Mouse (Mus musculus): ENCODE measurements at regions not wholly inside any gene's neighbourhood (a gene's known extent, or its start where the extent isn't known, plus 50 kb on each side); places are given as distances from the start of the nearest gene placed in this dataset.

- DNase-seq (ENCODE audit: low spot score), result no peak
These were observed 110.7 kb upstream of the Ptpn1 start for GRCm38 (mm10) chr2:167821186-167821585.

GRCm38 (mm10) chr2:167818799-167819198 is 113.1 kb upstream of the Ptpn1 start:
- DNase-seq (ENCODE audit: low spot score), result no peak

GRCm38 (mm10) chr2:167817030-167817429 is 114.8 kb upstream of the Ptpn1 start:
- DNase-seq (ENCODE audit: low spot score), result no peak

DNA sequence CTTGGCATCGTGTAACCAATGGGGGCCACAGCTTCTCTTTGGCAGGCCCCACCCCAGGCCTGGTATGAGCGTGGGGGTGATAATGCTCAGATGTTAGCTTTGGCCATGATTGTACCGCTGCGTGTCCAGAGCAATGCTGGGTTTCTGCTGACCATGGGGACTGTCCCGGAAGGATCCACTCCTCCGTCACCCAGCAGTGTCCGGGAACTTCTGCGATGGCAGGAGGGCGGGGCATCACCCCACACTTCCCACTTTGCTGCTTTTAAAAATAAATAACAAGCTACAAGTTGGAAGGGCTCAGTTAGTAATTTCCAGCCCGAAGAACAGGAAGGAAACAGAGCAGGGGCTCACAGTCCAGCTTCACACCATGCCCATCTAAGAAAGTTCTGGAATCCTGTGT is 116.7 kb upstream of the Ptpn1 start:
- DNase-seq (ENCODE audit: low spot score), result no peak

GRCm38 (mm10) chr2:167809256-167809655 is 119.6 kb upstream of the Tmem189 start:
- DNase-seq (ENCODE audit: low spot score), result no peak

- no peak for DNase-seq (ENCODE audit: low spot score)
These were observed 116.1 kb upstream of the Tmem189 start for GRCm38 (mm10) chr2:167805629-167806304.

- no peak for DNase-seq (ENCODE audit: low spot score)
These were observed 115.0 kb upstream of the Tmem189 start for GRCm38 (mm10) chr2:167804493-167805227.

GRCm38 (mm10) chr2:167802494-167802893 is 112.9 kb upstream of the Tmem189 start:
- DNase-seq (ENCODE audit: low spot score), result no peak

- DNase-seq (ENCODE audit: low spot score), result no peak
These were observed 111.8 kb upstream of the Tmem189 start for GRCm38 (mm10) chr2:167801389-167801788.

DNA sequence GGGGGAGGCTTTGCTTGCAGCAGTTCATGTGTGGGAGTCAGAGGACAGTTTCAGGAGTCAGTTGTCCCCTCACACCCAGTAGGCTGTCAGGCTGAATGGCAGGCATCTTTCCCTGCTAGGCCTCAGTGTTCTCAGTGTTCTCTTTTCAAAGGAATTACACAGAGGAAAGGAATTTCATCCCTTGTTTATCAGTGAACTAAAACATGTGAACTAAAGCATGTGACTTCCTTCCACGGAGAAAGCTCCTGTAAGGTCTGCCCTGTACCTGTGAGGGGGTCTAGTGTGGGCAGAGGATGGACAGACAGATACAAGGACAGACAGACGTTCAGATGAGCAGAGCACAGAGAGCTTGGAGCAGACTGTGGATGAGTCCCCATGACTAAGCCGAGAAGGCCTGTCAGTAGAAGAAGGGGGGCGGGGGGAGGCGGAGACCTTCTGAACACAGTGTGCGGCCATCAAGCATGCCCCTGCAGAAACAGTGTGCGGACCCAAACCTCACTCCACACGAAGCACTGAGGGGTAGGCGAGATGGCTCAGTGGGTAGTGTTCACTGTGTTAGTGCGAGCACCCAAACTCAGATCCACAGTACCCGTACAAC is 111.1 kb upstream of the Tmem189 start:
- DNase-seq (ENCODE audit: low spot score), result no peak

DNA sequence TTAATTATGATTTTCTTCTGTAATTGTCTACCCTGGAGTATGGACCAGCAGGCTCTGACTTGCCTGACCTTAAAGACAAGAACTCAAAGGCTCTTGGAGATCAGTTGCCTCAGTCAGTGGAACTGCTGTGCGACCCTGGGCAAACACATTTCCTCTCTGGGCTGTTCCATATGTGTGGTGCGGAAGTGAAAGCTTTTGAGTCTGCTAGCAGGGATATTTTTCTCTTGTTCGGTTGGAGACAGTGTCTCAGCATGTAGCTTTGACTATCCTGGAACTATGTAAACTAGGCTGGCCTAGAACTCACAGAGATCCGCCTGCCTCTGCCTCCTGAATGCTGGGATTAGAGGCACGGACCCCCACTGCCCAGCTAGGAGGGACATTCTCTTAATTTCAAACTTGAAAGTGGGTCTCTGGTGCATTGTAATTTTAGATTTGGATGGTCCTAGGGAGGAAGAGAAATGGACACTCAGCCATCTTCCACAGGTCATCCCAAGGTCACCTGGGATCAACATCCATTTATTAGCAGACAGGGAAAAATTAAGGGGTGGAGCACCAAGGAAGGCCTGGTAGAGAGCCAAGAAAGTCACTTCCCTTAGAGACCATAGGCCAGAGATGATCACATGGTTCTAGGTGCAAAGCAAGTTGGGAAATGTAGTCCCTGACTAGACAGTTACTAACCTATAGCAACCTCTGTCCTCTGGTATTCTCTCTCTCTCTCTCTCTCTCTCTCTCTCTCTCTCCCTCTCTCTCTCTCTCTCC is 110.2 kb upstream of the Tmem189 start:
- DNase-seq (ENCODE audit: low spot score), result peak; percentile 40

DNA sequence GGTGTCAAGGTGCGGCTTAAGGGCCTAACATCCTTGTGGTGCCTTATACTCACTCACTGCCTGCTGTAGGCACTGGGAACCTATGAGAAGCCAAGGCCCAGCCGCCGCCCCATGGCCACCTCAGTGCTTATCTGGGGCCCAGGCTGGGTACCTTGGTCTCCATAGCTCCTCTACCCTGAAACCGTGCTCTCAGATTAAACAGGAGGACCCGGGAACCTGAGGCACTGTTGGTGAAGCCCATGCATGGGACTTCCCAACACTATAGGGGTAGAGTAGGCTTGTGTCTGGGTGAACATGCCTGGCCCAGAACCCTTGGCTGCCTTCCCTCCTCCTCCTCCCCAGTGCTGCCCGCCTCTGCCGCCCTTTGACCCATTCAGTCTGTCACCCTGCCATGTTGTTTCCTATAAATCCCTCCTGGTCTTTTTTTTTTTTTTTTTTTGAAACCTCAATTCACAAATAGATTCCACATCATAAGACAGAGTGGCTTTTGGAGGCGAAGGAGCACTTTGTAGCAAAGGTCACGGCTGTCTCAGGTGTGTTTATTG is 109.4 kb upstream of the Tmem189 start:
- DNase-seq (ENCODE audit: low spot score), result no peak

DNA sequence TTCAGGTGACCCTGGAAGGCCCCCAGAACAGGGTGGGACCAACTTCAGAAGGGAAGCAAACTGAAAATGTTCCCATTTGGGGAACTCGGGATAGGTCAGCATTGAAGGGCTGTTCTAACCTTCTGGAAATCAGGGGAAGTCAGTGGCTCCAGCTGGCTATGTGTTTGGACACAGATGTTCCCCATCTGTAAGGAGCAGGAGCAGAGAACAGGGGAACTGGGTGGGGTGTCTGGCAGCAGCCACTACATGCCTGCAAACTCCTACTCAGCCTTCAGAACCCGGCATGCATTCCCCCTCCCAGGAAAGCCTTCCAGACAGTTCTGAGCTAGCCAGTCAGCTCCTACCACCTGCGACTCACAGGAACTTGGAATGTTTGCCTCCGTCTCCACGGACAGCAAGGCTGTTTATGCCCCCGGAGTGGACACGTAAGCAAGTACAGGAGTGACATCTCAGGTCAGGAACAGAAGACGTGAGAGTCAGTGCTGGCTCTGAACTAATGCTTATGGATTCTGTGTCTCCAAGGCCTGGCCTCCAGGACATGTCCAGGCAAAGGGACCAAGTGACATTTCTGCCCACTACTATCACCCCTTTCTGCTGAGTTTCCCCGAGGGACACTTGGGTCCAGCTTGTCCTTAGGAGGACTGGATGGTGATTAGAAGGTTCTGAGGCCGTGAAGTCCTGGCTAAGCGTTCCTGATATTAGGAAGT is 108.6 kb upstream of the Tmem189 start:
- DNase-seq (ENCODE audit: low spot score), result no peak

- no peak for DNase-seq (ENCODE audit: low spot score)
These were observed 105.9 kb upstream of the Tmem189 start for GRCm38 (mm10) chr2:167795491-167795890.

GRCm38 (mm10) chr2:167793916-167794315 is 104.3 kb upstream of the Tmem189 start:
- no peak for DNase-seq (ENCODE audit: low spot score)

- no peak for DNase-seq (ENCODE audit: low spot score)
These were observed 103.1 kb upstream of the Tmem189 start for GRCm38 (mm10) chr2:167792753-167793152.

- DNase-seq (ENCODE audit: low spot score), result no peak
These were observed 102.7 kb upstream of the Tmem189 start for GRCm38 (mm10) chr2:167792330-167792729.

DNA sequence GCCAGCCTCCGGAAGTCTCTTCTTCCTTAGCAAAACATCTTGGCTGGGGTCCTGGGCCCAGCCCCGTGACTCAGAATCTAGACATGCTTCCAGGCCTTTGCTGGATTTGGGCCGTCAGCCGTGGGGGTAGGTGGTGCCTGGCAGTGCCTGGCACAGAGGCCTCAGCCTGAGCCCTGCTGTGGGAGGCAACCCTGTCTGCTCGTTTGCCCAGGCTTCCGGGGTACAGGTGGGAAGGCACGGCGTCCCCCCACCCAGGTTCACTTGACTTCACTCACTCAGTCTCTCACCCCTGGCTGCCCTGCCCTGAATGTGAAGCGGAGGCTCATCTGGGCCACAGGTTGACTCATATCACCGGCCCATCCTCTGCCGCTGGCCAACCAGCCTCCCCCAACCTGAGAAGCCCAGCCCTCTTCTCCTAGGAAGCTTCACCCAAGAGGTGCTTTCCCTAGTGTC is 99.9 kb upstream of the Tmem189 start:
- no peak for DNase-seq (ENCODE audit: low spot score)

DNA sequence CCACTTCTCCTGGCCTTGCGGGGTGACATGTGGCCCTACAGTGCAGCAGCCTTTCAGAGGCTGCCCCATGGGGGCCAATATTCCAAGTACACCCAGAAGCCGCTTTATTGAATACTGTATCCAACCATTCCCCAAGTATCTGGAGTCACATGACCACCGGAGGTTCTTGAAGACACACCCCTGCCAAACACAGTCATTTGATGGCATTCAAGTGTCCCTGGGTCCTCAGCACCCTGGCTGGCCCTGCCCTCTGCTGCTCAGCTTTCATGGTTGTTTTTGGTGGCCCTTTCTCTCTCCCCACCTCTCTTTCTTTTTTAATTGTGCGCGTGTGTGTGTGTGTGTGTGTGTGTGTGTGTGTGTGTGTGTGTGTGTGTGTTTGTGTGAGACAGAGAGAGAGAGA is 97.3 kb upstream of the Tmem189 start:
- no peak for DNase-seq (ENCODE audit: low spot score)

DNA sequence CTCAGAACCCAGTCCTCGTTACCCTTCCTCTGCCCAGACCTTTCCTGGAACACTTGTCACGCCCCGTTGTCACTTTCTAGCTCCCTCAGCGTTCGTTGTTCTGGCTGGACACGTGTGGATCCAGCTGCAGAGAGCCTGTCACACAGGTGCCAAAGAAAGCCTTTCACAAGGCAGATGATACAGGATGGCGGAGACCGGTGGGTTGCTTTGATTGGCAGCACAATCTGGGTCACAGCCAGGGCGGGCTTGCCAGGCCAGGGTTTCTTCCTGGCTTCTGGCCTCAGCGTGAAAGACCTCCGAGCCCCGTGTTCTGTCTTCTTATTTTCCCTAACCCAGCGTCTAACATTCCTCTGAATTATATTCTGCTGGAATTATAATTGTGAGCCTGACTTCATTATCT is 94.7 kb upstream of the Tmem189 start:
- no peak for DNase-seq (ENCODE audit: low spot score)

DNA sequence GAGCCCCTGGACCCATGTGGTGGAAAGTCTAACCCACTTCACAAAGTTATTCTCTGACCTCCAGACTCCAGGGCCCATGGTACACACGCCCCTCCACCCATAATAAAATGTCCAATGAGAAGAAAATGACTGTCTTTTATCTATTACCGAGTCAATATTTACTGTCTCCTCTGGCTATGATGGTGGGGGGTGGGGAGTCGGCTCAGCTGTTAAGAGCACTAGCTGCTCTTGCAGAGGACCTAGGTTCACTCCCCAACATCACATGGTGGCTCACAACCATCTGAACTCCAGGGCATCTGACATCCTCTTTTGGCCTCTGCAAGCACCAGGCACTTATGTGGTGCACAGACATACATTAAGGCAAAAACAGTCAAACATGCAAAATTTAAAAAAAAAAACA is 93.8 kb upstream of the Tmem189 start:
- no peak for DNase-seq (ENCODE audit: low spot score)
